Mouse (Mus musculus): ENCODE results near the gene Eif4g2. TPM values are rescaled to one million over a fixed set of nuclear protein-coding genes. Genes with fewer than 3 reads are reported as not detected.

Gene Eif4g2
- polyA plus RNA-seq, 1 experiment: 408 TPM

- Histone ChIP-seq H3K27me3 (ENCODE audit: control insufficient read depth, insufficient read depth, insufficient read length) (no peaks in the 10 kb centered on the region), H3K36me3 (ENCODE audit: control insufficient read depth, insufficient read depth) (no peaks in the 10 kb centered on the region), H3K4me2 (ENCODE audit: low read depth) (no peak overlapping the region), H3K4me3 (no peak overlapping the region), H3ac (ENCODE audit: control insufficient read depth, insufficient read length) (no peak overlapping the region), H3K79me2 (ENCODE audit: control insufficient read depth, insufficient read depth) (no peaks in the 10 kb centered on the region)
- TF ChIP-seq MAX (IDR thresholded peaks at IDR 0.05; ENCODE audit: low read depth) (no peak), TCF12 (IDR thresholded peaks at IDR 0.05; ENCODE audit: insufficient read depth, poor library complexity, severe bottlenecking) (no peak), USF1 (IDR thresholded peaks at IDR 0.05; ENCODE audit: low read depth) (no peak), TCF3 (IDR thresholded peaks at IDR 0.05; ENCODE audit: insufficient read length, low read depth) (no peak), POLR2A (IDR thresholded peaks at IDR 0.05; ENCODE audit: insufficient read length, low read depth) (no peak), REST (IDR thresholded peaks at IDR 0.05; ENCODE audit: insufficient read depth, insufficient read length) (no peak), SRF (IDR thresholded peaks at IDR 0.05; ENCODE audit: control insufficient read depth, insufficient read length, low read depth) (no peak), POLR2AphosphoS2 (IDR thresholded peaks at IDR 0.05; ENCODE audit: insufficient read length, low read depth) (no peak), E2F4 (IDR thresholded peaks at IDR 0.05; ENCODE audit: insufficient read depth) (no peak), CEBPB (IDR thresholded peaks at IDR 0.05; ENCODE audit: insufficient read depth, poor library complexity, severe bottlenecking) (no peak), MYOG (IDR thresholded peaks at IDR 0.05; ENCODE audit: control insufficient read depth in 1 of 3, insufficient read depth in 1 of 3, insufficient read length in 2 of 3, low read depth in 2 of 3) (no peak), MYOD1 (IDR thresholded peaks at IDR 0.05; ENCODE audit: control insufficient read depth in 1 of 3, insufficient read length in 2 of 3, low read depth in 2 of 3) (no peak)
Observed at GRCm38 (mm10) chr7:111109161-111109560, 26.3 kb upstream of the Eif4g2 start.

- H3K27me3 ChIP-seq (ENCODE audit: control insufficient read depth, insufficient read depth, insufficient read length): no peaks in the 10 kb centered on the region
- H3K4me3 ChIP-seq: no peak overlapping the region
- H3ac ChIP-seq (ENCODE audit: control insufficient read depth, insufficient read length): no peak overlapping the region
- H3K4me2 ChIP-seq (ENCODE audit: low read depth): no peak overlapping the region
- TF ChIP-seq POLR2AphosphoS2 (IDR thresholded peaks at IDR 0.05; ENCODE audit: insufficient read length, low read depth) (no peak), TCF12 (IDR thresholded peaks at IDR 0.05; ENCODE audit: insufficient read depth, poor library complexity, severe bottlenecking) (no peak), POLR2A (IDR thresholded peaks at IDR 0.05; ENCODE audit: insufficient read length, low read depth) (no peak), TCF3 (IDR thresholded peaks at IDR 0.05; ENCODE audit: insufficient read length, low read depth) (no peak), SRF (IDR thresholded peaks at IDR 0.05; ENCODE audit: control insufficient read depth, insufficient read length, low read depth) (no peak), MAX (IDR thresholded peaks at IDR 0.05; ENCODE audit: low read depth) (no peak), MYOG (IDR thresholded peaks at IDR 0.05; ENCODE audit: control insufficient read depth in 1 of 3, insufficient read depth in 1 of 3, insufficient read length in 2 of 3, low read depth in 2 of 3) (no peak), CEBPB (IDR thresholded peaks at IDR 0.05; ENCODE audit: insufficient read depth, poor library complexity, severe bottlenecking) (no peak), USF1 (IDR thresholded peaks at IDR 0.05; ENCODE audit: low read depth) (no peak), REST (IDR thresholded peaks at IDR 0.05; ENCODE audit: insufficient read depth, insufficient read length) (no peak), E2F4 (IDR thresholded peaks at IDR 0.05; ENCODE audit: insufficient read depth) (no peak)
- no peaks in the 10 kb centered on the region for H3K36me3 ChIP-seq (ENCODE audit: control insufficient read depth, insufficient read depth)
- no peaks in the 10 kb centered on the region for H3K79me2 ChIP-seq (ENCODE audit: control insufficient read depth, insufficient read depth)
Observed at GRCm38 (mm10) chr7:111098196-111098595, 15.4 kb upstream of the Eif4g2 start.

DNA sequence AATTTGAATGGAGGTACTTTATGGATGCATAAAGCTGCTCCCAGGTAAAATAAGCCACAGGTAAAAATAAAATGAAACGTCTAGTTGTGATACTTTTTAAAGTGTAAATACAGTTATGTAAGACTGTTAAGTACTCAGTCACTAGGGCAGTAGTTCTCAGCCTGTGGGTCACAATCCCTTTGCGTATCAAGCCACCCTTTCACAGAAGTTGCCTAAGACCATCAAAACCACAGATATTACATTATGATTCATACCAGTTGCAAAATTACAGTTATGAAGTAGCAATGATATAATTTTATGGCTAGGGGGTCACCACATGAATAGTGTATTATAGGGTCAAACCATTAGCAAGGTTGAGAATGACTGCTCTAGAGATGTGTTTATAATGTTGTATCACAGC, 12.3 kb upstream of the Eif4g2 start:
- Histone ChIP-seq H3K4me2 (ENCODE audit: low read depth) (no peak overlapping the region), H3K36me3 (ENCODE audit: control insufficient read depth, insufficient read depth) (no peaks in the 10 kb centered on the region), H3K4me3 (no peak overlapping the region), H3K79me2 (ENCODE audit: control insufficient read depth, insufficient read depth) (no peaks in the 10 kb centered on the region), H3ac (ENCODE audit: control insufficient read depth, insufficient read length) (no peak overlapping the region), H3K27me3 (ENCODE audit: control insufficient read depth, insufficient read depth, insufficient read length) (no peaks in the 10 kb centered on the region)
- peak; percentile 79 for TF ChIP-seq CEBPB (IDR thresholded peaks at IDR 0.05; ENCODE audit: insufficient read depth, poor library complexity, severe bottlenecking)
- TF ChIP-seq TCF12 (IDR thresholded peaks at IDR 0.05; ENCODE audit: insufficient read depth, poor library complexity, severe bottlenecking): no peak

GRCm38 (mm10) chr7:111085153-111085552, 2.3 kb upstream of the Eif4g2 start:
- Histone ChIP-seq H3K36me3 (ENCODE audit: control insufficient read depth, insufficient read depth) (peaks cover 16% of the 10 kb centered on the region), H3ac (ENCODE audit: control insufficient read depth, insufficient read length) (no peak overlapping the region), H3K4me3 (no peak overlapping the region), H3K4me2 (ENCODE audit: low read depth) (no peak overlapping the region), H3K27me3 (ENCODE audit: control insufficient read depth, insufficient read depth, insufficient read length) (no peaks in the 10 kb centered on the region), H3K79me2 (ENCODE audit: control insufficient read depth, insufficient read depth) (peaks cover 31% of the 10 kb centered on the region)
- no peak for TF ChIP-seq MYOD1 (IDR thresholded peaks at IDR 0.05; ENCODE audit: control insufficient read depth in 1 of 3, insufficient read length in 2 of 3, low read depth in 2 of 3)
- no peak for TF ChIP-seq TCF12 (IDR thresholded peaks at IDR 0.05; ENCODE audit: insufficient read depth, poor library complexity, severe bottlenecking)
- no peak for TF ChIP-seq POLR2AphosphoS2 (IDR thresholded peaks at IDR 0.05; ENCODE audit: insufficient read length, low read depth)
- no peak for TF ChIP-seq E2F4 (IDR thresholded peaks at IDR 0.05; ENCODE audit: insufficient read depth)
- no peak for TF ChIP-seq CEBPB (IDR thresholded peaks at IDR 0.05; ENCODE audit: insufficient read depth, poor library complexity, severe bottlenecking)
- no peak for TF ChIP-seq MYOG (IDR thresholded peaks at IDR 0.05; ENCODE audit: control insufficient read depth in 1 of 3, insufficient read depth in 1 of 3, insufficient read length in 2 of 3, low read depth in 2 of 3)
- TF ChIP-seq SRF (IDR thresholded peaks at IDR 0.05; ENCODE audit: control insufficient read depth, insufficient read length, low read depth): no peak
- no peak for TF ChIP-seq REST (IDR thresholded peaks at IDR 0.05; ENCODE audit: insufficient read depth, insufficient read length)
- no peak for TF ChIP-seq USF1 (IDR thresholded peaks at IDR 0.05; ENCODE audit: low read depth)
- TF ChIP-seq MAX (IDR thresholded peaks at IDR 0.05; ENCODE audit: low read depth): no peak
- TF ChIP-seq POLR2A (IDR thresholded peaks at IDR 0.05; ENCODE audit: insufficient read length, low read depth): no peak
- no peak for TF ChIP-seq TCF3 (IDR thresholded peaks at IDR 0.05; ENCODE audit: insufficient read length, low read depth)

- TF ChIP-seq MYOD1 (IDR thresholded peaks at IDR 0.05; ENCODE audit: control insufficient read depth in 1 of 3, insufficient read length in 2 of 3, low read depth in 2 of 3) (no peak), E2F4 (IDR thresholded peaks at IDR 0.05; ENCODE audit: insufficient read depth) (no peak), TCF12 (IDR thresholded peaks at IDR 0.05; ENCODE audit: insufficient read depth, poor library complexity, severe bottlenecking) (no peak), POLR2A (IDR thresholded peaks at IDR 0.05; ENCODE audit: insufficient read length, low read depth) (no peak), REST (IDR thresholded peaks at IDR 0.05; ENCODE audit: insufficient read depth, insufficient read length) (no peak), CEBPB (IDR thresholded peaks at IDR 0.05; ENCODE audit: insufficient read depth, poor library complexity, severe bottlenecking) (no peak), SRF (IDR thresholded peaks at IDR 0.05; ENCODE audit: control insufficient read depth, insufficient read length, low read depth) (no peak), USF1 (IDR thresholded peaks at IDR 0.05; ENCODE audit: low read depth) (no peak), MYOG (IDR thresholded peaks at IDR 0.05; ENCODE audit: control insufficient read depth in 1 of 3, insufficient read depth in 1 of 3, insufficient read length in 2 of 3, low read depth in 2 of 3) (no peak), TCF3 (IDR thresholded peaks at IDR 0.05; ENCODE audit: insufficient read length, low read depth) (no peak), MAX (IDR thresholded peaks at IDR 0.05; ENCODE audit: low read depth) (no peak), POLR2AphosphoS2 (IDR thresholded peaks at IDR 0.05; ENCODE audit: insufficient read length, low read depth) (no peak)
- Histone ChIP-seq H3K4me2 (ENCODE audit: low read depth) (peak overlapping the region; percentile 93), H3K4me3 (peak overlapping the region; percentile 96), H3K36me3 (ENCODE audit: control insufficient read depth, insufficient read depth) (peaks cover 23% of the 10 kb centered on the region), H3ac (ENCODE audit: control insufficient read depth, insufficient read length) (no peak overlapping the region), H3K79me2 (ENCODE audit: control insufficient read depth, insufficient read depth) (peaks cover 38% of the 10 kb centered on the region), H3K27me3 (ENCODE audit: control insufficient read depth, insufficient read depth, insufficient read length) (no peaks in the 10 kb centered on the region)
Observed at GRCm38 (mm10) chr7:111084443-111084842, 1.6 kb upstream of the Eif4g2 start.
